ENCODE assay signal across 14 mouse cellular contexts in genomic region chr1:133959521-133959920, GRCm38 (mm10). TPM values are rescaled to one million over a fixed set of nuclear protein-coding genes. Genes with fewer than 3 reads are reported as not detected.
A peak's percentile ranks its signal among the peaks of the same experiment; 100 is the strongest.
DNase-seq lines count a peak whose midpoint lies in the region; ATAC-seq and TF ChIP-seq lines count a peak whose summit lies in the region.
"Had no signal": no experiment of that assay in that cellular context is flagged by ENCODE, and none has a peak within 500 bp of the region (broad histone marks: within the 10 kb centered on the region; RNA-seq: fewer than 3 reads in every experiment).

No protein-coding gene starts in this region.

- WGBS in lung, embryonic 14.5 days, result 49% methylated on average over 5 of the region's 5 CpGs

- H3K4me3 ChIP-seq in lung, embryonic 14.5 days (ENCODE audit: low read depth, low read length), result no peak overlapping the region
- H3K4me3 ChIP-seq: forebrain, embryonic 10.5 days; myocyte had no signal

- H3K36me3 ChIP-seq in lung, embryonic 14.5 days (ENCODE audit: insufficient read depth), result no peaks in the 10 kb centered on the region
- H3K36me3 ChIP-seq: forebrain, embryonic 10.5 days had no signal

- DNase-seq in urinary bladder, postnatal 25 days (ENCODE audit: low spot score), result peak; percentile 51
- no peak for DNase-seq in urinary bladder, adult 2 months (ENCODE audit: low spot score)
- peak; percentile 59 to 70 for DNase-seq in heart, postnatal 36 days
- DNase-seq in lung, embryonic 14.5 days, result peak; percentile 57
- DNase-seq in urinary bladder, postnatal 36 days (ENCODE audit: low spot score in 2 of 2), result peak; percentile 57 to 63
- no peak for DNase-seq in spleen, postnatal 4 days (ENCODE audit: low spot score in 2 of 2)
- no peak for DNase-seq in layer of hippocampus, adult 9-11 months
- DNase-seq in cerebellum, postnatal 4 days (ENCODE audit: low spot score in 2 of 2), result no peak
- DNase-seq: cerebellum, postnatal 14 days had no signal

- no peaks in the 10 kb centered on the region for H3K9me3 ChIP-seq in lung, embryonic 14.5 days (ENCODE audit: low read depth, low read length)
- H3K9me3 ChIP-seq: forebrain, embryonic 10.5 days had no signal

- no peak overlapping the region for H3K9ac ChIP-seq in lung, embryonic 14.5 days

- intact Hi-C loops in heart, postnatal 36 days (cut with DNase I), result no loop called here

- ATAC-seq in lung, embryonic 14.5 days (ENCODE audit: insufficient read depth), result no peak; the same call in 1 of the 2 replicates

- H3K27ac ChIP-seq in lung, embryonic 14.5 days (ENCODE audit: low read depth), result peak overlapping the region; percentile 59; the same call in 1 of the 2 replicates
- H3K27ac ChIP-seq: forebrain, embryonic 10.5 days; macrophage had no signal

- peaks cover 13% of the 10 kb centered on the region for H3K4me1 ChIP-seq in lung, embryonic 14.5 days (ENCODE audit: insufficient read depth)

- no peak overlapping the region for H3K4me2 ChIP-seq in lung, embryonic 14.5 days

- no peaks in the 10 kb centered on the region for H3K27me3 ChIP-seq in lung, embryonic 14.5 days (ENCODE audit: insufficient read depth, low read length)

- TF ChIP-seq CTCF in lung, embryonic 14.5 days (IDR thresholded peaks at IDR 0.05; ENCODE audit: low read depth), result no peak

RNA-seq across cellular contexts. Expression of gene Prelp, which starts 38.3 kb away (rescaled TPM):
- 89.1 and 164 TPM in 2 replicates for polyA plus RNA-seq in urinary bladder, adult 2 months (2012; rRNA removed)
- 10 to 100 TPM; 30.9 to 32.5 TPM for total RNA-seq in heart, postnatal 36 days (2021)
- polyA plus RNA-seq in lung, embryonic 14.5 days (2014; fragmentation: Nextera tagmentation; extraction: Ambion mirVana), result 17.2 and 17.6 TPM in 2 replicates
- total RNA-seq: ES-E14; hematopoietic stem cell, adult 5-6 weeks had no signal

RNA-seq across cellular contexts. Expression of gene Optc, which starts 51.7 kb away (rescaled TPM):
- polyA plus RNA-seq in urinary bladder, adult 2 months (2012; rRNA removed), result 133 and 156 TPM in 2 replicates
- under 1 TPM; 0.42 to 0.65 TPM for total RNA-seq in heart, postnatal 36 days (2021)
- 0.62 and 1.0 TPM in 2 replicates for polyA plus RNA-seq in lung, embryonic 14.5 days (2014; fragmentation: Nextera tagmentation; extraction: Ambion mirVana)
- total RNA-seq: hematopoietic stem cell, adult 5-6 weeks had no signal
- polyA plus RNA-seq: macrophage had no signal

Comparison
In these comparisons a context has a peak if more than half of its experiments do, and no peak if none do; other contexts are left out.
1. DNase-seq: peak in urinary bladder, postnatal 25 days (single experiment), heart, postnatal 36 days (2 of 2), lung, embryonic 14.5 days (single experiment) and urinary bladder, postnatal 36 days (2 of 2); none in urinary bladder, adult 2 months (single experiment), spleen, postnatal 4 days (0 of 2), layer of hippocampus, adult 9-11 months (single experiment) and cerebellum, postnatal 4 days (0 of 2).
2. RNA of gene Optc, which starts 51.7 kb away (polyA plus RNA-seq): 133 to 156 TPM in urinary bladder, adult 2 months; 0.62 to 1.0 TPM in lung, embryonic 14.5 days; every median in the first group is over 10 times any median in the second.